Mouse (Mus musculus): ENCODE results near the gene Hnrnpdl.

The Hnrnpdl gene

DNA sequence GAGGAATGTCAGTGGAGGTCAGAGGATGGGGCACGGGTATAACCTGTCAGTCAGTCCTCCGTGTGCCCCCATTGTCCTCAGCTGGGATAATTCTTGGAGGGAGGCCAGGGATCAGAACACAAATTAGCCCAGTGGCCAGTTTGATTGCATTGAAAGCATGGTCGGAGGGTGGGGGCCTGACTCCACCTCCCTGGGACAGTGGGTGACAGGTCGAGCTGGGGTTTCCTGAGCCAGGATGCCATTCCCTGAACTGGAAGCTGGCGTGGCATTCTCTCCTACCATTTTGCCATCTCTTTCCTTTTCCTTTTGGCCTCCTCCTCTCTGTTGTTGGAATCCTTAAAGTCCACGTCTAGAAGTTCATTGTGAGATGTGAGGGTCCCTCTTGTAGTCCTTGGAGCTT, 33.6 kb downstream of the Hnrnpdl start:
- no peak for DNase-seq (ENCODE audit: low spot score)

- no peak for DNase-seq (ENCODE audit: low spot score)
Measured at GRCm38 (mm10) chr5:100005431-100005830, 34.0 kb downstream of the Hnrnpdl start.

- DNase-seq (ENCODE audit: low spot score), result no peak
Measured at GRCm38 (mm10) chr5:100003895-100004294, 35.6 kb downstream of the Hnrnpdl start.

DNA sequence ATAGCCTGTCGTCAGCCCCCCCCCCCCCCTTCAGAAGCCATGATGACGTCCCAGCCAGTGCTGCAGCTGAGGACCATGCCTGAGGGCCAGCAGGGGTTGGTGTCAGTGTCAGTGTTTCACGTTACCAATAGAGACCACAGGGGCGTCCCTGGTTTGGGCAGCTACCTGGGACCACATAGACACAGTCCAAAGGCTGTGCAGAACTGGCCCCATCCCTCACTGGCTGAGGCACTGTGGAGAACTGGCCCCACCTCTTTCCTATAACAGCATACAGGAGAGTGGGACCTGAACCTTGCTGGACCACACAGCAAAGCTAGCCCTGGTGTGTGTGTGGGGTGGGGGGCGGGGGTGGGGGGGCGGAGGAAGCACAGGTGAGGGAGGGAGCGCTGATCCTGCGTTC, 39.0 kb downstream of the Hnrnpdl start:
- DNase-seq (ENCODE audit: low spot score), result no peak

- no peak for DNase-seq (ENCODE audit: low spot score)
Measured at GRCm38 (mm10) chr5:100000048-100000447, 39.4 kb downstream of the Hnrnpdl start.

DNA sequence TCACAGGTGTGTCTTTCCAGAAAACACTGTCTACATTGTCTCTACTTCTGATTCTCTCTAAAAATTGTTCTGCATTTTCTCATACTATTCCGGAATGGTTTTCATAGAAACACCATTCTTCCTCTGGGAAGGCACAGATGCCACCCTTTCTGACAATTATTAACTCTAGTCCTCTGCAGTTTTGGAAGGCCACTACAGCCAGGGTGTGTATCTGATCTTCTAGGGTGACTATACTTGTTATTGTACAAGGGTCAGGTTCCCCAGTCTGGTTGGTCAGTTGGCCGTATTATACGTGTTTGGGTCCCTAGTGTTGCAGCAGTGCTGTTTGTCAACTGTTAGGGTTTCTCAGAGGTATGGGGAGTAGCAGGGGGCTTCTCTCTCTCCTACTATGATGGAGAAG, 44.8 kb downstream of the Hnrnpdl start:
- no peak for DNase-seq (ENCODE audit: low spot score)

GRCm38 (mm10) chr5:99994166-99994565, 45.3 kb downstream of the Hnrnpdl start:
- DNase-seq (ENCODE audit: low spot score), result no peak

Measured in left cerebral cortex, adult 11 months (tissue).